Mouse (Mus musculus) spleen, adult 2 months (tissue): ENCODE data around the gene 1500009C09Rik. TPM values are rescaled to one million over a fixed set of nuclear protein-coding genes. Genes with fewer than 3 reads are reported as not detected.

Experiments
- DNase-seq, 2 experiments: peaks; one replicate each; pipeline versions ENCODE4 v3.0.0 to v3.0.0-alpha.2; 2012 to 2021; ENCODE audit warnings: low spot score in 2 of 2, low read depth in 1 of 2
- H3K27ac ChIP-seq: fragments of 200-500 bp; 2 replicates; pipeline ENCODE4 v1.5.1; 2012; ENCODE audit warnings: low read length, inconsistent platforms; ENCODE audit not compliant: insufficient read depth
- H3K27me3 ChIP-seq: fragments of 200-500 bp; 2 replicates; pipeline ENCODE4 v1.6.1; 2012; ENCODE audit warnings: mild to moderate bottlenecking, moderate library complexity, low read length, inconsistent platforms; ENCODE audit not compliant: control insufficient read depth, insufficient read depth
- H3K36me3 ChIP-seq: fragments of 200-500 bp; 2 replicates; pipeline ENCODE4 v1.6.1; 2012; ENCODE audit warnings: mild to moderate bottlenecking, low read length, inconsistent platforms; ENCODE audit not compliant: control insufficient read depth, insufficient read depth
- H3K4me1 ChIP-seq: fragments of 200-500 bp; 2 replicates; pipeline ENCODE4 v1.6.1; 2011; ENCODE audit warnings: inconsistent platforms; ENCODE audit not compliant: control insufficient read depth, insufficient read depth, insufficient read length
- H3K4me3 ChIP-seq: fragments of 200-500 bp; 2 replicates; pipeline ENCODE4 v1.5.1; 2011; ENCODE audit warnings: mild to moderate bottlenecking, inconsistent platforms; ENCODE audit not compliant: insufficient read depth, insufficient read length; ENCODE audit errors: extremely low read depth
- CTCF ChIP-seq: fragments of 200-500 bp; IDR thresholded peaks from 2 replicates; pipeline ENCODE4 v1.5.1; 2011; ENCODE audit warnings: mild to moderate bottlenecking, inconsistent platforms; ENCODE audit not compliant: insufficient read depth, insufficient read length, insufficient replicate concordance; ENCODE audit errors: extremely low read depth
- POLR2A ChIP-seq: fragments of 200-500 bp; IDR thresholded peaks from 2 replicates; pipeline ENCODE4 v1.6.1; 2011; ENCODE audit warnings: low read depth, low read length, inconsistent platforms
- WGBS: fragments of 180-500 bp; shearing (Covaris S2); methylation state at CpG from one replicate; pipeline ENCODE4 v1.1.7; 2018; 5-methylcytosine and 5-hydroxymethylcytosine counted together
- polyA plus RNA-seq: library from polyadenylated mRNA; depleted of rRNA; stranded (reverse); fragments of >200 nt; gene quantifications from 2 replicates; pipeline ENCODE4 v1.2.3, GENCODE M21; 2012

Gene 1500009C09Rik
- polyA plus RNA-seq, 1 experiment, result 0.08 TPM

DNA sequence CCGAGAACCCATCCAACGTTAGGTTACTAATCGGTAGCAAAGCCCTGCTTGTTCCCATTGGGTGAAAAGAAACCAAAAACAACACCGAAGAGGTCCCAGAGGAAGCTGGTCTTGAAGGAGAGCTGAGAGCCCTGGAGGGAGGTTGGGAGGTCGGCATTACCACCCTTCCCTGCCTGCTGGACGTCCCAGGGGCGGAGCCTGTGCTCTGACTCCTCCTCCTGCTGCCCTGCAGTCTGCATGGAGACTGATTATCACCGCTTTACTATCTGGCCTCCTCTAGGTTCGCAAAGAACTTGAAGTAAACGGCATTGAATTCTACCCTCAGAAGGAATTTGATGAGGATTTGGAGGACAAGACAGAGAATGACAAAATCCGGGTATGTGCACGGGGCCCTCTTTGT lies 34.0 kb downstream of the 1500009C09Rik start:
- no peak overlapping the region for H3K27ac ChIP-seq
- WGBS, result 63% methylated on average over 12 of the region's 12 CpGs
- TF ChIP-seq CTCF (no peak), POLR2A (no peak)
- no peaks in the 10 kb centered on the region for H3K4me1 ChIP-seq
- H3K4me3 ChIP-seq, result no peak overlapping the region
- no peak for DNase-seq
- H3K36me3 ChIP-seq, result no peaks in the 10 kb centered on the region
- H3K27me3 ChIP-seq, result no peaks in the 10 kb centered on the region

DNA sequence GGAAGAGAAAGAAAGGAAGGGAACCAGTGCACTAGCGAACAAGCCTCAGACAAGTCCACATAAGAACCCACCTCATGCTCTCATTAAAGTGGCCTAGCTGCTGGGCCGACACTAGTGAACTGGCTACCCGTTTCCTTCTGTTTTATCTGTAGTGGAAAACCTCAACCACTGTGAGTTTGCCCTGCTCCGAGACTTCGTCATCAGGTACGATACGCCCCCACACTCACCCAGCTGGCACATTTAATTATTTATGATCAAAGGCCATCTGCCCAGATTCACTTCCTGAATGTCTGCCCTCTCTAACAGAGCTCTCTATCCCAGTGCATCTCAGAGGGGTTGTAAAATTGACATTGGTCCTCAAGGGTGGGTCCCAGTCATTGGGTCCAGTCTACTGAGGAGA lies 38.1 kb downstream of the 1500009C09Rik start:
- Histone ChIP-seq H3K27me3 (no peaks in the 10 kb centered on the region), H3K36me3 (no peaks in the 10 kb centered on the region), H3K4me1 (no peaks in the 10 kb centered on the region), H3K4me3 (no peak overlapping the region), H3K27ac (no peak overlapping the region)
- TF ChIP-seq POLR2A, result no peak
- no peak for TF ChIP-seq CTCF
- WGBS, result 42% methylated on average over 7 of the region's 7 CpGs
- no peak for DNase-seq

DNA sequence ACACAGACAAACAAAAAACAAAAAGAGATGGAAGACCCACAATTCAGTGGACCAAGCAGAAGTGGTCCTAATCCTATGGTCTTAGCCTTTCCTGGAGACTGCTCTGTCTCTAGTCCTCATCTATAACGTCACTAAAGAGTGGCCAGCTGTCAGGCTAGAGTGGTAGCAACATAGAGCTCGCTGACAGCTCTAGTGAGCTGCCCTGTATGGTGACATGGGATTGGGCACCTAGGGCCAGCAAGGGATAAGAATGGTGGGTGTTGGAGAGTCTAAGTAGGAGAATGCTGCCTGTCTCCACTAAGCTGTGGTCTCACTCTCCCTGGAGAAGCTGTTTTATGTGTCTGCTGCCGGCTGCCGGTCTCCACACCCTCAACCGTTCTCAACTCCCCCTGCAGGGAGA lies 40.7 kb downstream of the 1500009C09Rik start:
- Histone ChIP-seq H3K36me3 (no peaks in the 10 kb centered on the region), H3K4me1 (no peaks in the 10 kb centered on the region), H3K27me3 (no peaks in the 10 kb centered on the region), H3K27ac (no peak overlapping the region), H3K4me3 (no peak overlapping the region)
- DNase-seq, result no peak
- WGBS, result 38% methylated on average over 5 of the region's 5 CpGs
- TF ChIP-seq POLR2A (no peak), CTCF (no peak)

DNA sequence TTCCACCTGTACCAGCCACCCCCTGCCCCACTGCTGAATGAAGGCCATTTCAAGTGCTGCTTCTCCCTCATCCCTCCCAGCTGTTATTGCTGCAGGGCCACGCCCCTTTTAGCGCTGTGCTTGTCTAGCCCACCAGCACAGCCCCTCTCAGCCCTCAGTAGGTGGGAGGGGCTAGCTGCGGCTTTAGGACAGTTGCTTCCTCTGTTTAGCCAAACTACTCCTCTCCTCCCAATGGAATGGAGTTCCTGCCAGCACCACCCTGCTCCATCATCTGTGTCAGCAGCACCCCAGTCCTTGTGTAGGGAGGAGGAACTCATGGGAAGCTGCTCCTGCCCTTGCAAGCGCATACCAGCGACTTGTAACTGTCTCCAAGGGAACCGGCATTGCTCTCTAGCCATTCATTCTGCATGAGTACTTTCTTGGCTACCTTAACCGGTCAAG lies 41.1 kb downstream of the 1500009C09Rik start:
- Histone ChIP-seq H3K36me3 (no peaks in the 10 kb centered on the region), H3K4me1 (no peaks in the 10 kb centered on the region), H3K4me3 (no peak overlapping the region), H3K27ac (no peak overlapping the region), H3K27me3 (no peaks in the 10 kb centered on the region)
- WGBS, result 31% methylated on average over 7 of the region's 7 CpGs
- DNase-seq, result no peak
- TF ChIP-seq POLR2A, result no peak
- no peak for TF ChIP-seq CTCF

DNA sequence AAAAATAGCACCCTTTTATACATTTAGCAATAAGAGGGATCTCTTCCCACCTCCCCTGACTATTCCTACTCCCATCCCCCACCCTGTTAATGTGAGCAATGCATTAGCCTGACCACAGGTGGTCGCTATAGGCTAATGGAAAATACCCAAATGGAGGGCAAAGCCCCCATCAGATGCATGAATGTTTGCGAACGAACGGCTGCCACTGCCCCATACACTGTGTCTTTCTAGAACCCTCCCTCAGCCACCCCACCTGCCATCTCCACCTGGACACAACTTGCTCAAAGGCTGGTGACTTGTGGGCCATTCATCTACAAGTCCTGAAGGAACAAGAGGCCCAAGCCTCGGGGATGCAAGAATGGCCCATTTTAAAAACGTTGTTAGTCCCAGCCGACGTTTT lies 41.9 kb downstream of the 1500009C09Rik start:
- Histone ChIP-seq H3K4me3 (no peak overlapping the region), H3K27me3 (no peaks in the 10 kb centered on the region), H3K27ac (no peak overlapping the region), H3K36me3 (no peaks in the 10 kb centered on the region), H3K4me1 (no peaks in the 10 kb centered on the region; the same call in 1 of the 2 replicates)
- DNase-seq, result no peak
- no peak for TF ChIP-seq CTCF
- no peak for TF ChIP-seq POLR2A
- 56% methylated on average over 8 of the region's 8 CpGs for WGBS

DNA sequence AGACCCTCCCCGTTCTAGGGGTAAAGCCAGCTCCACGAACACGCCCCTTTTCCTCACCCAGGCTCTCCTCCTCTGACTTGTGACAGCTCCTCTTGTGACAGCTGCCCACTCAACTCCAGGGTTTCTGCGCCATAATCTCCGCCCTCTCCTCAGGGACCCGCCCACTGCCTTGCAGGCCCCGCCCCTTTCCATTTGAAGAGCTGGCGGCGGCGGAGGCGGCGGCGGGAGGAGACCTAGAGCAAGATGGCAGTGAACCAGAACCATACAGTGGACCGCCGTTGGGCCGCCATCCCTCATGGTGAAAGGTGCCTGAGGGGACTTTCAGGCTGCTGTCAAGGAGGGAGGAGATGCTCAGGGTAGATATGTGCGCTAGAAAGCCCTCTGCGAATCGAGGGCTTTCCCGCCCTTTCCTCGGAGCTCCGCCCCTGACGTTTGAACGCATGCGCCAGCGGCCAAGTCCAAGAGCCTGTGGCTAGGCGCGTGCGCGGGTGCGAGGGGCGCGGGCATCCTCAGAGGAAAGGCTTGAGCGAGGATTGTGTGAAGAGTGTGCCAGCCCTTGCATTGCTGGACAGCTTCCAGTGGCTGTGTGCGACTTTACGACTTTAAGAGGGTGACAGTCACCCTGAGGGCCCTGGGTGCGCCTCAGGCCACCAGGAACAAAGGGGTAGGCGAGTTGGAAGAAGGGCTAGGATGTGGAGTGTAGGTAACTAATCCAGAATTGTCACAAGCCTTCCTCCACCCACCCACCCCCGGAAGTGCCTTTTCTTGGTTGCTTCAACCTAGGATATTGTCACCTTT lies 46.8 kb downstream of the 1500009C09Rik start, which contains the start of gene Wbp2nl:
Gene Wbp2nl (plus strand): TSS at position 191 of the 798 bp plus-strand sequence.
- Histone ChIP-seq H3K36me3 (no peaks in the 10 kb centered on the region), H3K27ac (no peak within 1 kb of the TSS), H3K27me3 (no peaks in the 10 kb centered on the region; the same call in 1 of the 2 replicates), H3K4me3 (no peak within 1 kb of the TSS), H3K4me1 (no peaks in the 10 kb centered on the region; the same call in 1 of the 2 replicates)
- TF ChIP-seq POLR2A, result no peak
- TF ChIP-seq CTCF, result no peak
- DNase-seq, result no peak
- WGBS, result 67% methylated on average over 39 of the region's 39 CpGs

DNA sequence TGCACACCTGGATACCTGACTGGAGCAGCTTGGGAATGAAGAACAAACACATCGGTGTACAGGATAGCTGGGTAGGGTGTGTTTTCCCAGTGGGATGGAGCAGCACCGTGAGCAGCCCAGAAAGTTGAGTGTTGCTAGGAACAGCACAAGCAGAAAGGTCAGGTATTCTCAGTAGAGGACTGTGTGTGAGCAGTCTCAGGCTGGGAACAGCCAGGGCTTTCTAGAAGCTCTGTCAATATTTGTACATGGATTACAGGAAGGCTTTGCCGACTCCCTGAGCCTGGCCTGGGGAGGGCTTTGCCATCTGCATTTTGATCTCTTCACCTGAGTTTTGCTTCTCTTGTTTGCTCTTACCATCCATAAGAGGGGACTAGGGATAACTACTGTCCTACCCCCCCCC lies 54.9 kb downstream of the 1500009C09Rik start:
- TF ChIP-seq POLR2A, result no peak
- TF ChIP-seq CTCF, result no peak
- WGBS, result 88% methylated on average over 3 of the region's 3 CpGs
- Histone ChIP-seq H3K4me3 (no peak overlapping the region), H3K4me1 (no peaks in the 10 kb centered on the region), H3K27ac (no peak overlapping the region), H3K36me3 (no peaks in the 10 kb centered on the region), H3K27me3 (peaks cover 2% of the 10 kb centered on the region; the same call in 1 of the 2 replicates)
- no peak for DNase-seq
